ENCODE assay signal across 9 mouse cellular contexts in the genomic region with DNA sequence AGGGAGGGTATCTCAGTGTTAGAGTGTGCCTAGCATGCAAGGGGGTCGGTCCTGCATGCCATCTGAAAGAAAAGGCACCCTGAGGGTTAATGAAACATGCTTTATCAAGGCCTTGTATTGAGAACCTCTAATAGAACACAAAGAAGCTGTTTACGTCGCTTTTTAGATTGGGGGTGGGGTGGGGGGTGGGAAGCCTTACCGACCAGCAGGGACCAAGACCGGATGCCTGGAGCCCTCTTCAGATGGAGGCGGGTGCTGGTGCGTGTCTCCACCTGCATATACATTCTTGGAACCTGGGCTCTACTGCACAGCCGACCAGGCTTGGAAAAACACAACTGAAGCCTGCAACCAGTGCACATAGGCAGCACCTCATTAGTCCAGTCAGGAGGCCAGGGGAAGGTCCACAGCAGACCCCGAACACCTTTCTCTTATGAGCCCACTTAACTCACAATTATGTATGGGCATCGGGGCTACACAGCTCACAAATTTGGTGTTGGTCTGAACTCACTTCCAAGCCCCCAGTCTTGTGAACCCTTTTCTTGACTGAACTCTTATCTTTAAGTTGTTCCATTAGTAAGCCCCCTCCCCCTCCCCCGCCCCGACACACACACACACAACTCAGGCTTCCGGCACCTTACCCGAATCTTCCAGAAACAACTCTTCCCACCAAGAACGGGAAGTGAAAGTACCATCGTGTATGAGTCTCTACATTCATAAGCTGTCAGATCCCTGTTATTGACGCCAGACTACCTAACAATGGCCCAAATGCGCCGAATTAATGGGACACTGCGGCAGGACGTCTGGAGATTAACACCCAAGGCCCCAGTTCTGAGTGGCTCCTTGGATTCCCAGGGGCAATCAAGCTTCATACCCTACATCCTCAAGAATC. TPM values are rescaled to one million over a fixed set of nuclear protein-coding genes. Genes with fewer than 3 reads are reported as not detected.
DNase-seq lines count a peak whose midpoint lies in the region; ATAC-seq and TF ChIP-seq lines count a peak whose summit lies in the region.
"Had no signal": no experiment of that assay in that cellular context is flagged by ENCODE, and none has a peak within 500 bp of the region (broad histone marks: within the 10 kb centered on the region; RNA-seq: fewer than 3 reads in every experiment).

No protein-coding gene starts in this region.

- H3K36me3 ChIP-seq in heart, embryonic 12.5 days: peaks cover 41% of the 10 kb centered on the region
- H3K36me3 ChIP-seq in hindbrain, embryonic 12.5 days: peaks cover 38% of the 10 kb centered on the region
- H3K36me3 ChIP-seq in stomach, postnatal 0 days (ENCODE audit: control insufficient read depth, insufficient read depth, low read length): peaks cover 14% of the 10 kb centered on the region; the same call in 1 of the 2 replicates

- DNase-seq in heart, adult 8-10 months (ENCODE audit: low spot score): no peak
- DNase-seq in lung, postnatal 14 days: peak; percentile 18
- DNase-seq in stomach, postnatal 0 days (ENCODE audit: low spot score): no peak
- no peak for DNase-seq in gastrocnemius, adult 18-20 months (ENCODE audit: low spot score)
- DNase-seq in embryo, embryonic 9.5 days (ENCODE audit: extremely low spot score): no peak

- TF ChIP-seq EP300 in stomach, postnatal 0 days (optimal IDR thresholded peaks at IDR 0.05): no peak

- peak overlapping the region; percentile 80 for H3K4me2 ChIP-seq in heart, embryonic 12.5 days
- H3K4me2 ChIP-seq in hindbrain, embryonic 12.5 days (replicated peaks): peak overlapping the region; percentile 66
- peak overlapping the region; percentile 77 for H3K4me2 ChIP-seq in stomach, postnatal 0 days (replicated peaks; ENCODE audit: low read depth)

- ATAC-seq in heart, embryonic 12.5 days (ENCODE audit: insufficient number of reproducible peaks, low FRiP score): 0 out of 2 replicates have a peak, but pooled peaks have one; percentile 1
- peak; percentile 18 for ATAC-seq in activated CD4-positive, CD25-positive, alpha-beta regulatory T cell, adult 4 months
- ATAC-seq in hindbrain, embryonic 12.5 days (ENCODE audit: low FRiP score): peak; percentile 11; the same call in 1 of the 2 replicates
- no peak for ATAC-seq in stomach, postnatal 0 days (ENCODE audit: low FRiP score, low TSS enrichment)

- no peak for TF ChIP-seq CTCF in stomach, postnatal 0 days (IDR thresholded peaks at IDR 0.05; ENCODE audit: low read depth)

- peak overlapping the region; percentile 95 for H3K4me3 ChIP-seq in heart, embryonic 12.5 days
- H3K4me3 ChIP-seq in hindbrain, embryonic 12.5 days: peak overlapping the region; percentile 66
- peak overlapping the region; percentile 57 for H3K4me3 ChIP-seq in stomach, postnatal 0 days (ENCODE audit: low read depth, low read length)

- peaks cover 35% of the 10 kb centered on the region for H3K4me1 ChIP-seq in heart, embryonic 12.5 days (replicated peaks)
- peaks cover 21% of the 10 kb centered on the region for H3K4me1 ChIP-seq in hindbrain, embryonic 12.5 days
- H3K4me1 ChIP-seq in stomach, postnatal 0 days (replicated peaks; ENCODE audit: control insufficient read depth, insufficient read depth): peaks cover 6% of the 10 kb centered on the region; the same call in 1 of the 2 replicates

- H3K9ac ChIP-seq in heart, embryonic 12.5 days: peak overlapping the region; percentile 87
- peak overlapping the region; percentile 61 for H3K9ac ChIP-seq in hindbrain, embryonic 12.5 days
- H3K9ac ChIP-seq in stomach, postnatal 0 days (ENCODE audit: low read length): peak overlapping the region; percentile 63

- WGBS in heart, embryonic 12.5 days: 23% methylated on average over 21 of the region's 21 CpGs
- 30% methylated on average over 21 of the region's 21 CpGs for WGBS in hindbrain, embryonic 12.5 days
- 13% methylated on average over 21 of the region's 21 CpGs for WGBS in stomach, postnatal 0 days

- no peaks in the 10 kb centered on the region for H3K9me3 ChIP-seq in heart, embryonic 12.5 days (replicated peaks)
- H3K9me3 ChIP-seq in hindbrain, embryonic 12.5 days (replicated peaks): no peaks in the 10 kb centered on the region
- no peaks in the 10 kb centered on the region for H3K9me3 ChIP-seq in stomach, postnatal 0 days (ENCODE audit: control insufficient read depth, low read length)

- peak overlapping the region; percentile 84 for H3K27ac ChIP-seq in heart, embryonic 12.5 days (ENCODE audit: poor library complexity, severe bottlenecking)
- peak overlapping the region; percentile 14 for H3K27ac ChIP-seq in hindbrain, embryonic 12.5 days
- peak overlapping the region; percentile 84 for H3K27ac ChIP-seq in stomach, postnatal 0 days (replicated peaks)

- no peaks in the 10 kb centered on the region for H3K27me3 ChIP-seq in heart, embryonic 12.5 days (replicated peaks)
- no peaks in the 10 kb centered on the region for H3K27me3 ChIP-seq in hindbrain, embryonic 12.5 days
- H3K27me3 ChIP-seq in stomach, postnatal 0 days (ENCODE audit: control insufficient read depth, insufficient read depth, low read length): no peaks in the 10 kb centered on the region
- H3K27me3 ChIP-seq: Patski had no signal

RNA-seq across cellular contexts. Expression of gene Cybc1, which starts 0.7 kb away (rescaled TPM):
- 22.6 and 23.3 TPM in 2 replicates for polyA plus RNA-seq in heart, embryonic 12.5 days (2016; fragmentation: Nextera tagmentation; extraction: Ambion mirVana)
- 1 to 10 TPM; 6.7 to 8.1 (median 7.4) TPM for total RNA-seq in heart, adult 8-10 months (2022)
- polyA plus RNA-seq in activated CD4-positive, CD25-positive, alpha-beta regulatory T cell, adult 4 months (2017; shearing (Covaris generic)): 10 to 100 TPM; 66.8 to 78.7 TPM
- 40.6 and 40.8 TPM in 2 replicates for polyA plus RNA-seq in hindbrain, embryonic 12.5 days (2016; fragmentation: Nextera tagmentation; extraction: Ambion mirVana)
- polyA plus RNA-seq in stomach, postnatal 0 days (2015; fragmentation: Nextera tagmentation; extraction: Ambion mirVana): 26.9 and 27.4 TPM in 2 replicates
- 1 to 10 TPM; 2.6 to 2.9 TPM for total RNA-seq in gastrocnemius, adult 18-20 months (2021)

RNA-seq across cellular contexts. Expression of gene Narf, which starts 8.7 kb away (rescaled TPM):
- 47.3 and 56.8 TPM in 2 replicates for polyA plus RNA-seq in heart, embryonic 12.5 days (2016; fragmentation: Nextera tagmentation; extraction: Ambion mirVana)
- total RNA-seq in heart, adult 8-10 months (2022): 100 to 1,000 TPM in 1 of 4 experiments, 10 to 100 TPM in 3; 81.7 to 123 (median 97.8) TPM
- 10 to 100 TPM; 20.6 to 33.3 TPM for polyA plus RNA-seq in activated CD4-positive, CD25-positive, alpha-beta regulatory T cell, adult 4 months (2017; shearing (Covaris generic))
- polyA plus RNA-seq in hindbrain, embryonic 12.5 days (2016; fragmentation: Nextera tagmentation; extraction: Ambion mirVana): 86.0 and 87.3 TPM in 2 replicates
- polyA plus RNA-seq in stomach, postnatal 0 days (2015; fragmentation: Nextera tagmentation; extraction: Ambion mirVana): 19.3 and 19.8 TPM in 2 replicates
- total RNA-seq in gastrocnemius, adult 18-20 months (2021): 100 to 1,000 TPM in 1 of 2 experiments, 10 to 100 TPM in 1; 75.8 to 117 TPM

RNA-seq across cellular contexts. Expression of gene Ogfod3, which starts 23.9 kb away (rescaled TPM):
- 27.2 and 31.8 TPM in 2 replicates for polyA plus RNA-seq in heart, embryonic 12.5 days (2016; fragmentation: Nextera tagmentation; extraction: Ambion mirVana)
- 10 to 100 TPM; 14.6 to 18.5 (median 16.0) TPM for total RNA-seq in heart, adult 8-10 months (2022)
- polyA plus RNA-seq in activated CD4-positive, CD25-positive, alpha-beta regulatory T cell, adult 4 months (2017; shearing (Covaris generic)): 1 to 10 TPM; 4.4 to 4.7 TPM
- polyA plus RNA-seq in hindbrain, embryonic 12.5 days (2016; fragmentation: Nextera tagmentation; extraction: Ambion mirVana): 17.7 and 19.2 TPM in 2 replicates
- polyA plus RNA-seq in stomach, postnatal 0 days (2015; fragmentation: Nextera tagmentation; extraction: Ambion mirVana): 22.2 and 23.3 TPM in 2 replicates
- total RNA-seq in gastrocnemius, adult 18-20 months (2021): 10 to 100 TPM; 12.3 TPM

RNA-seq across cellular contexts. Expression of gene Hexdc, which starts 24.1 kb away (rescaled TPM):
- 7.8 and 8.4 TPM in 2 replicates for polyA plus RNA-seq in heart, embryonic 12.5 days (2016; fragmentation: Nextera tagmentation; extraction: Ambion mirVana)
- total RNA-seq in heart, adult 8-10 months (2022): 10 to 100 TPM in 1 of 4 experiments, 1 to 10 TPM in 3; 8.3 to 10.3 (median 8.8) TPM
- 1 to 10 TPM; 1.5 to 2.1 TPM for polyA plus RNA-seq in activated CD4-positive, CD25-positive, alpha-beta regulatory T cell, adult 4 months (2017; shearing (Covaris generic))
- 9.6 and 11.7 TPM in 2 replicates for polyA plus RNA-seq in hindbrain, embryonic 12.5 days (2016; fragmentation: Nextera tagmentation; extraction: Ambion mirVana)
- 5.7 and 6.4 TPM in 2 replicates for polyA plus RNA-seq in stomach, postnatal 0 days (2015; fragmentation: Nextera tagmentation; extraction: Ambion mirVana)
- 1 to 10 TPM; 5.7 to 7.1 TPM for total RNA-seq in gastrocnemius, adult 18-20 months (2021)

RNA-seq across cellular contexts. Expression of gene Foxk2, which starts 31.4 kb away (rescaled TPM):
- polyA plus RNA-seq in heart, embryonic 12.5 days (2016; fragmentation: Nextera tagmentation; extraction: Ambion mirVana): 6.0 and 7.1 TPM in 2 replicates
- total RNA-seq in heart, adult 8-10 months (2022): 10 to 100 TPM; 16.2 to 23.1 (median 18.9) TPM
- 1 to 10 TPM; 5.3 to 6.3 TPM for polyA plus RNA-seq in activated CD4-positive, CD25-positive, alpha-beta regulatory T cell, adult 4 months (2017; shearing (Covaris generic))
- polyA plus RNA-seq in hindbrain, embryonic 12.5 days (2016; fragmentation: Nextera tagmentation; extraction: Ambion mirVana): 10.7 and 11.1 TPM in 2 replicates
- 3.4 and 5.3 TPM in 2 replicates for polyA plus RNA-seq in stomach, postnatal 0 days (2015; fragmentation: Nextera tagmentation; extraction: Ambion mirVana)
- 10 to 100 TPM; 26.5 to 30.9 TPM for total RNA-seq in gastrocnemius, adult 18-20 months (2021)

Comparison
In these comparisons a context has a peak if more than half of its experiments do, and no peak if none do; other contexts are left out.
1. H3K27ac ChIP-seq: peak in every context shown above with its lines; median percentile 84 in heart, embryonic 12.5 days; 84 in stomach, postnatal 0 days; 14 in hindbrain, embryonic 12.5 days.